In the genomic region with DNA sequence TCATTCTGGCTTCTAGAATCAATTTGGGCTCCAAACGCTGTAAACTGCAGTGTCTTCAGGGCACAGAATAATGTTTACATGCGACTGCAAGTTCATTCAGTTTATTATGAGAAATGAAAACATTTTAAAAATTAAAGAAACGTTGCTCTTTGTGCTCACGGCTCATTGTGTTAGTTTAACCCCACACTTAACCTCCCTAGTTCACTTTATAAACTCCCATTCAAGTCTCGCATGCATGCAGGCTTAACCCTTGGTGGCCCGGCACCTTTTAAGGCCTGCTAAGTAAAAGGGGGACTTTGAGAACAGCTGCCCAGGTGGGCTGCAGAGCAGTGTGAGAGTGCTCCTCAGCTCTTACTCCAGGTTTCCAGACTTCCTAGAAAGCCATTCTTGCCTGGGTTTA, we compare ENCODE assay signal across 17 mouse cellular contexts.
"Had no signal": no experiment of that assay in that cellular context is flagged by ENCODE, and none has a peak within 500 bp of the region (broad histone marks: within the 10 kb centered on the region; RNA-seq: fewer than 3 reads in every experiment).

No protein-coding gene starts in this region.

- ATAC-seq: intestine, embryonic 15.5 days; liver, postnatal 0 days; lung, postnatal 0 days; midbrain, embryonic 15.5 days had no signal

- H3K9ac ChIP-seq: intestine, embryonic 15.5 days; liver, embryonic 13.5 days; liver, postnatal 0 days; midbrain, embryonic 15.5 days; neural tube, embryonic 13.5 days; stomach, embryonic 15.5 days had no signal

- H3K36me3 ChIP-seq: intestine, embryonic 15.5 days; liver, embryonic 13.5 days; midbrain, embryonic 15.5 days; neural tube, embryonic 13.5 days; stomach, embryonic 15.5 days had no signal

- H3K27me3 ChIP-seq: intestine, embryonic 15.5 days; liver, embryonic 13.5 days; megakaryocyte, embryonic 14.5 days; midbrain, embryonic 15.5 days had no signal

- H3K4me1 ChIP-seq: liver, embryonic 13.5 days; megakaryocyte, embryonic 14.5 days; stomach, embryonic 15.5 days had no signal

- H3K27ac ChIP-seq: intestine, embryonic 15.5 days; left cerebral cortex, adult 2 months; liver, embryonic 13.5 days; macrophage; midbrain, embryonic 15.5 days; neural tube, embryonic 13.5 days; stomach, embryonic 15.5 days had no signal

- H3K4me3 ChIP-seq: intestine, embryonic 15.5 days; left cerebral cortex, adult 2 months; liver, embryonic 13.5 days; megakaryocyte, embryonic 14.5 days; midbrain, embryonic 15.5 days; neural tube, embryonic 13.5 days; stomach, embryonic 15.5 days had no signal

- H3K9me3 ChIP-seq: intestine, embryonic 15.5 days; liver, embryonic 13.5 days; midbrain, embryonic 15.5 days; neural tube, embryonic 13.5 days; stomach, embryonic 15.5 days had no signal

- H3K4me2 ChIP-seq: intestine, embryonic 15.5 days; liver, embryonic 13.5 days; midbrain, embryonic 11.5 days; midbrain, embryonic 15.5 days; stomach, embryonic 15.5 days had no signal

- DNase-seq: kidney, adult 2 months; kidney, postnatal 14 days; liver; liver, embryonic 13.5 days; liver, postnatal 0 days; retina, postnatal 1 day; thymus, adult 2 months; thymus, postnatal 25 days had no signal
